Mouse (Mus musculus): ENCODE data around the gene Eya3. TPM values are rescaled to one million over a fixed set of nuclear protein-coding genes. Genes with fewer than 3 reads are reported as not detected.
"Not testable (repeated sequence)": the region's sequence is repeated elsewhere in the genome, so short reads cannot be mapped to it uniquely, and the experiment has no call there.

Gene Eya3
- polyA plus RNA-seq, 1 experiment: 23.0 TPM

DNA sequence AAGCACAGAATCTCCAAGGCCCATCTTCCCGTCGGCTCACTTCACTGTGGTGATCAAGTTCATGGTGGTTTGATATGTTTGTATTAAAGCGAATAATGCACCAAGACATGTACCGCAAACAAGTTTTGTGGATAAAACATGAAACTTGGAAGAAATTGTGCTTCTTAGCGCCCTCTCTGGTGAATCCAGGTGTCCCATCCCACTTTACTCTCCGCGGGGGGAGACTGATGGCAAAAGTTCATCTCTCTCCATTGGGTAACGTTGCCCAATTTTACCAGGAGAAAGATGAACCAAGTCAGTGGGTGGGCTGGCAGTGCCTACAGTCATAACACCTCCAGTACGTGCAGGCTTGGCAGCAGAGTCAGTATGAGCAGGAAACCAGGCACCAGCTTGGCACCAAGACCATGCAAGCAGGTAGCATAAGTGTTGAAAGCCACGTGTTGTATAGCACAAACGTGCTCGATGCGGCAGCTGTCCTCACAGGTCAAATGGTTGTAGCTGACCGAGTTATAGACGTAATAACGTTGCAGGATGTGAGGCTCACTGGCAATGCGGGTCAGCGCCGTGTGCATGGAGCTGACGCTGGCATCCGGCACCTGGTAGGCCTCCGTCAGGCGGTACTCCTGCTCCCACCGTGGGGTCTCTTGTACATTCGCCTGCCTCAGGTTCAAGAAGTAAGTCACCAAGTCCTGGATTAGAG is 94.4 kb downstream of the Eya3 start:
- Histone ChIP-seq H3K36me3 (ENCODE audit: control insufficient read depth, insufficient read depth) (peaks cover 15% of the 10 kb centered on the region), H3ac (ENCODE audit: control insufficient read depth, insufficient read length, low read depth) (no peak overlapping the region), H3K79me2 (ENCODE audit: control insufficient read depth, insufficient read depth) (no peaks in the 10 kb centered on the region), H3K27me3 (ENCODE audit: control insufficient read depth, insufficient read depth, insufficient read length) (no peaks in the 10 kb centered on the region), H3K4me3 (ENCODE audit: insufficient read depth, poor library complexity, severe bottlenecking) (no peak overlapping the region), H3K79me3 (ENCODE audit: low read depth) (no peaks in the 10 kb centered on the region)
- TF ChIP-seq MAX (IDR thresholded peaks at IDR 0.05) (no peak), MYOG (IDR thresholded peaks at IDR 0.05; ENCODE audit: control insufficient read depth, extremely low read depth, insufficient read length) (no peak), CEBPB (IDR thresholded peaks at IDR 0.05; ENCODE audit: low read depth) (no peak), FOSL1 (IDR thresholded peaks at IDR 0.05; ENCODE audit: insufficient read depth, low read length, poor library complexity, severe bottlenecking) (no peak), MYOD1 (IDR thresholded peaks at IDR 0.05; ENCODE audit: control insufficient read depth, insufficient read length, low read depth) (no peak), CTCF (IDR thresholded peaks at IDR 0.05; ENCODE audit: control insufficient read depth, insufficient read depth, insufficient read length) (no peak), USF1 (IDR thresholded peaks at IDR 0.05; ENCODE audit: low read depth) (no peak)

DNA sequence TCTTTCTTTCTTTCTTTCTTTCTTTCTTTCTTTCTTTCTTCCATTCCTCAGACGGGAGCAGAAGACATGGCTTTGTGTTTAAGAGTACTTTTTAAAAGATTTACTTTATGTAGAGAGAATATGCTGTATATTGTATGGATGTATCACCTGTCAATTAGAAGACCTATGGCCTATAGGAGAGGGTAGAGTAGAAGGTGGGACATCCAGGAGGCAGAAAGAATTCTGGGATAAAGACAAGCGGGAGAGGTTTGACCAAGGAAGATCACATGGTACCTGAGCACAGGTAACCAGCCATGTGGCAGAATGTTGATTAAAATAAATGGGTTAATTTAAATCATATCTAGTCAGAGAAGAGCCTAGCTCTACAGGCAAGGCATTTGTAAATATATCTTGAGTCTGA is 96.0 kb downstream of the Eya3 start:
- H3ac ChIP-seq (ENCODE audit: control insufficient read depth, insufficient read length, low read depth): no peak overlapping the region
- H3K27me3 ChIP-seq (ENCODE audit: control insufficient read depth, insufficient read depth, insufficient read length): no peaks in the 10 kb centered on the region
- H3K36me3 ChIP-seq (ENCODE audit: control insufficient read depth, insufficient read depth): peaks cover 20% of the 10 kb centered on the region
- TF ChIP-seq MYOG (IDR thresholded peaks at IDR 0.05; ENCODE audit: control insufficient read depth, extremely low read depth, insufficient read length) (no peak), MAX (IDR thresholded peaks at IDR 0.05) (no peak), MYOD1 (IDR thresholded peaks at IDR 0.05; ENCODE audit: control insufficient read depth, insufficient read length, low read depth) (no peak), FOSL1 (IDR thresholded peaks at IDR 0.05; ENCODE audit: insufficient read depth, low read length, poor library complexity, severe bottlenecking) (no peak), USF1 (IDR thresholded peaks at IDR 0.05; ENCODE audit: low read depth) (no peak), CTCF (IDR thresholded peaks at IDR 0.05; ENCODE audit: control insufficient read depth, insufficient read depth, insufficient read length) (no peak), CEBPB (IDR thresholded peaks at IDR 0.05; ENCODE audit: low read depth) (no peak)
- no peaks in the 10 kb centered on the region for H3K79me2 ChIP-seq (ENCODE audit: control insufficient read depth, insufficient read depth)
- no peak overlapping the region for H3K4me3 ChIP-seq (ENCODE audit: insufficient read depth, poor library complexity, severe bottlenecking)
- H3K79me3 ChIP-seq (ENCODE audit: low read depth): no peaks in the 10 kb centered on the region

DNA sequence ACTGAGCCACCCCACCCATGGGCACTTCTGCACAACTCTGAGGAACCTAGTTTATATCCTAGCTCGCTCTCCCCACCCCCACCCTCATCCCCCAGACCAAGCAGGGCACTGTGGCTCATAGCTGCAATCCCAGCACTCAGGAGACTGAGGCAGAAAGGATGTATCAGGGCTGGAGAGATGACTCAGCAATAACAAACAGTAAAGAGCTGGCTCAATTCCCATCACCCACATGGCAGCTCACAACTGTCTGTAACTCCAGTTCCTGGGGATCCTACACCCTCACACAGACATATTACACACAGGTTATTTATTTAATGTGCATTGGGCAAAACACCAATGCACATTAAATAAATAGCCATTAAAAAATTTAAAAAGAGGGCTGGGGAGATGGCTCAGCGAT is 96.6 kb downstream of the Eya3 start:
- Histone ChIP-seq H3K79me3 (ENCODE audit: low read depth) (no peaks in the 10 kb centered on the region), H3K79me2 (ENCODE audit: control insufficient read depth, insufficient read depth) (no peaks in the 10 kb centered on the region), H3K4me3 (ENCODE audit: insufficient read depth, poor library complexity, severe bottlenecking) (no peak overlapping the region), H3ac (ENCODE audit: control insufficient read depth, insufficient read length, low read depth) (no peak overlapping the region), H3K36me3 (ENCODE audit: control insufficient read depth, insufficient read depth) (peaks cover 23% of the 10 kb centered on the region), H3K27me3 (ENCODE audit: control insufficient read depth, insufficient read depth, insufficient read length) (no peaks in the 10 kb centered on the region)
- TF ChIP-seq MYOD1 (IDR thresholded peaks at IDR 0.05; ENCODE audit: control insufficient read depth, insufficient read length, low read depth) (no peak), USF1 (IDR thresholded peaks at IDR 0.05; ENCODE audit: low read depth) (no peak), MAX (IDR thresholded peaks at IDR 0.05) (no peak), CEBPB (IDR thresholded peaks at IDR 0.05; ENCODE audit: low read depth) (no peak), MYOG (IDR thresholded peaks at IDR 0.05; ENCODE audit: control insufficient read depth, extremely low read depth, insufficient read length) (no peak), CTCF (IDR thresholded peaks at IDR 0.05; ENCODE audit: control insufficient read depth, insufficient read depth, insufficient read length) (no peak), FOSL1 (IDR thresholded peaks at IDR 0.05; ENCODE audit: insufficient read depth, low read length, poor library complexity, severe bottlenecking) (no peak)

DNA sequence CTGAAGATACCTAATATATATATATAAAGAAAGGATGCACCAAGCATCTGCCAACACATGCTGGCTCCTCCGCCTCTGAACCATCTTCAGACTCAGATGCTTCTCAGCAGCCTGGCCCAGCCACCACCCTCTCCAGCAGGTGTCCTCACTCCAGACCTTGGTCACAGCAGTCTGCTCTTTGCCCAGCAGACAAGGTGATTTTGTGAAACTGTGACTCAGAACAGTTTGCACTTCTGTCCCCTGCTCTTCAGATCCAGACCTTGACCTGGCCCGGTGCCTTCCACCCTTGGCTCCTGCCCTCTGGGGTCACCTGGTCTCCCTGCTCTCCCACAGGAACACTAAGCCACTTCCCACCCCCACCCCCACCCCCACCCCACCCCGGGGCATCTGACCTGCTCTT is 97.1 kb downstream of the Eya3 start:
- Histone ChIP-seq H3K36me3 (ENCODE audit: control insufficient read depth, insufficient read depth) (peaks cover 23% of the 10 kb centered on the region), H3ac (ENCODE audit: control insufficient read depth, insufficient read length, low read depth) (no peak overlapping the region), H3K27me3 (ENCODE audit: control insufficient read depth, insufficient read depth, insufficient read length) (no peaks in the 10 kb centered on the region), H3K79me3 (ENCODE audit: low read depth) (no peaks in the 10 kb centered on the region), H3K79me2 (ENCODE audit: control insufficient read depth, insufficient read depth) (no peaks in the 10 kb centered on the region), H3K4me3 (ENCODE audit: insufficient read depth, poor library complexity, severe bottlenecking) (no peak overlapping the region)
- no peak for TF ChIP-seq USF1 (IDR thresholded peaks at IDR 0.05; ENCODE audit: low read depth)
- no peak for TF ChIP-seq MYOG (IDR thresholded peaks at IDR 0.05; ENCODE audit: control insufficient read depth, extremely low read depth, insufficient read length)
- TF ChIP-seq CTCF (IDR thresholded peaks at IDR 0.05; ENCODE audit: control insufficient read depth, insufficient read depth, insufficient read length): no peak
- TF ChIP-seq MAX (IDR thresholded peaks at IDR 0.05): no peak
- TF ChIP-seq FOSL1 (IDR thresholded peaks at IDR 0.05; ENCODE audit: insufficient read depth, low read length, poor library complexity, severe bottlenecking): no peak
- TF ChIP-seq CEBPB (IDR thresholded peaks at IDR 0.05; ENCODE audit: low read depth): no peak
- TF ChIP-seq MYOD1 (IDR thresholded peaks at IDR 0.05; ENCODE audit: control insufficient read depth, insufficient read length, low read depth): no peak

- H3ac ChIP-seq (ENCODE audit: control insufficient read depth, insufficient read length, low read depth); H3K79me3 ChIP-seq (ENCODE audit: low read depth); H3K4me3 ChIP-seq (ENCODE audit: insufficient read depth, poor library complexity, severe bottlenecking); H3K27me3 ChIP-seq (ENCODE audit: control insufficient read depth, insufficient read depth, insufficient read length); H3K79me2 ChIP-seq (ENCODE audit: control insufficient read depth, insufficient read depth): not testable (repeated sequence)
- peaks cover 23% of the 10 kb centered on the region for H3K36me3 ChIP-seq (ENCODE audit: control insufficient read depth, insufficient read depth)
Observed at GRCm38 (mm10) chr4:132737154-132737553, 98.4 kb downstream of the Eya3 start.

- no peaks in the 10 kb centered on the region for H3K79me3 ChIP-seq (ENCODE audit: low read depth)
Observed at GRCm38 (mm10) chr4:132741491-132741890, 102.7 kb downstream of the Eya3 start.

More at GRCm38 (mm10) chr4:132741491-132741890, 102.7 kb downstream of the Eya3 start:
- no peaks in the 10 kb centered on the region for H3K27me3 ChIP-seq (ENCODE audit: control insufficient read depth, insufficient read depth, insufficient read length)
- peaks cover 22% of the 10 kb centered on the region for H3K36me3 ChIP-seq (ENCODE audit: control insufficient read depth, insufficient read depth)
- TF ChIP-seq CTCF (IDR thresholded peaks at IDR 0.05; ENCODE audit: control insufficient read depth, insufficient read depth, insufficient read length) (no peak), USF1 (IDR thresholded peaks at IDR 0.05; ENCODE audit: low read depth) (no peak), MYOG (IDR thresholded peaks at IDR 0.05; ENCODE audit: control insufficient read depth, extremely low read depth, insufficient read length) (no peak), FOSL1 (IDR thresholded peaks at IDR 0.05; ENCODE audit: insufficient read depth, low read length, poor library complexity, severe bottlenecking) (no peak), CEBPB (IDR thresholded peaks at IDR 0.05; ENCODE audit: low read depth) (no peak)
- no peaks in the 10 kb centered on the region for H3K79me2 ChIP-seq (ENCODE audit: control insufficient read depth, insufficient read depth)
- H3K4me3 ChIP-seq (ENCODE audit: insufficient read depth, poor library complexity, severe bottlenecking): no peak overlapping the region
- H3ac ChIP-seq (ENCODE audit: control insufficient read depth, insufficient read length, low read depth): no peak overlapping the region
